8 mouse cellular contexts compared by ENCODE assay signal in the genomic region with DNA sequence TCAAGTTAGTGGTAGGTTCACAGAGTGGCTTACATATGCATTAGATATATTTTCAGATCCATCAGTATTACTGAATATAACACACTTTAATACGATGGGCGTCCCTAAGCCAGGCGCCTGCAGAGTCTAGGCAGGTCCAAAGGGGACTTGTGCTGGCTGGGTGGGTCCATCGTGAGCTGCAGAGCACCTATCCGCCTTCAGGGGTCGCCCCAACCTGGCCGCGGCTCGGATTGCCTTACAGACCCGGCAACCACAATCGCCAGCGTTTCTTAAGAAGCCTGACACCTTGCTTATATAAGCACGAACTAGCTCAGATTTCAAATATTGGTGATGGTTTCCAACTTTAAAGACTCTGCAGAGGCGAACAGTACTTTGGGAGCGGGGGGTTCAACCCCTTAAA.
A peak's percentile ranks its signal among the peaks of the same experiment; 100 is the strongest.
DNase-seq lines count a peak whose midpoint lies in the region; ATAC-seq and TF ChIP-seq lines count a peak whose summit lies in the region.

No protein-coding gene starts in this region.

- H3K4me3 ChIP-seq in layer of hippocampus, adult 2 months: no peak overlapping the region
- peak overlapping the region; percentile 23 for H3K4me3 ChIP-seq in embryonic facial prominence, embryonic 13.5 days
- H3K4me3 ChIP-seq in hindbrain, embryonic 13.5 days: no peak overlapping the region
- 0 out of 2 replicates have a peak overlapping the region, but pooled peaks have one; percentile 11 for H3K4me3 ChIP-seq in limb, embryonic 14.5 days (replicated peaks; ENCODE audit: low read length)
- H3K4me3 ChIP-seq in midbrain, embryonic 16.5 days (ENCODE audit: low read depth, low read length): no peak overlapping the region

- H3K36me3 ChIP-seq in embryonic facial prominence, embryonic 13.5 days: no peaks in the 10 kb centered on the region
- no peaks in the 10 kb centered on the region for H3K36me3 ChIP-seq in hindbrain, embryonic 13.5 days
- H3K36me3 ChIP-seq in limb, embryonic 14.5 days (ENCODE audit: control insufficient read depth, insufficient read depth, low read length): no peaks in the 10 kb centered on the region
- no peaks in the 10 kb centered on the region for H3K36me3 ChIP-seq in midbrain, embryonic 16.5 days (ENCODE audit: control insufficient read depth, insufficient read depth, low read length)

- H3K4me2 ChIP-seq in embryonic facial prominence, embryonic 13.5 days: peak overlapping the region; percentile 53
- H3K4me2 ChIP-seq in hindbrain, embryonic 13.5 days: peak overlapping the region; percentile 35
- peak overlapping the region; percentile 46 for H3K4me2 ChIP-seq in limb, embryonic 14.5 days (replicated peaks; ENCODE audit: low read depth, low read length, severe bottlenecking)
- H3K4me2 ChIP-seq in midbrain, embryonic 16.5 days (ENCODE audit: low read length): peak overlapping the region; percentile 38

- peaks cover 8% of the 10 kb centered on the region for H3K4me1 ChIP-seq in embryonic facial prominence, embryonic 13.5 days
- peaks cover 11% of the 10 kb centered on the region for H3K4me1 ChIP-seq in hindbrain, embryonic 13.5 days (replicated peaks)
- peaks cover 10% of the 10 kb centered on the region; the same call in 1 of the 2 replicates for H3K4me1 ChIP-seq in limb, embryonic 14.5 days (ENCODE audit: control insufficient read depth, insufficient read depth, low read length)
- H3K4me1 ChIP-seq in midbrain, embryonic 16.5 days (ENCODE audit: control insufficient read depth, insufficient read depth, low read length): no peaks in the 10 kb centered on the region

- H3K9ac ChIP-seq in embryonic facial prominence, embryonic 13.5 days: no peak overlapping the region
- H3K9ac ChIP-seq in hindbrain, embryonic 13.5 days: no peak overlapping the region
- H3K9ac ChIP-seq in limb, embryonic 14.5 days (ENCODE audit: low read depth, low read length, severe bottlenecking): no peak overlapping the region
- H3K9ac ChIP-seq in midbrain, embryonic 16.5 days (ENCODE audit: low read depth, low read length): no peak overlapping the region

- H3K27ac ChIP-seq in layer of hippocampus, adult 2 months: no peak overlapping the region
- H3K27ac ChIP-seq in embryonic facial prominence, embryonic 13.5 days: no peak overlapping the region
- no peak overlapping the region for H3K27ac ChIP-seq in hindbrain, embryonic 13.5 days
- H3K27ac ChIP-seq in limb, embryonic 14.5 days (replicated peaks; ENCODE audit: low read depth, low read length): no peak overlapping the region
- H3K27ac ChIP-seq in midbrain, embryonic 16.5 days (ENCODE audit: low read length): no peak overlapping the region

- no peaks in the 10 kb centered on the region for H3K9me3 ChIP-seq in embryonic facial prominence, embryonic 13.5 days
- no peaks in the 10 kb centered on the region for H3K9me3 ChIP-seq in hindbrain, embryonic 13.5 days
- no peaks in the 10 kb centered on the region for H3K9me3 ChIP-seq in limb, embryonic 14.5 days (ENCODE audit: control insufficient read depth, low read length)
- H3K9me3 ChIP-seq in midbrain, embryonic 16.5 days (replicated peaks; ENCODE audit: control insufficient read depth, low read length, poor library complexity, severe bottlenecking): no peaks in the 10 kb centered on the region

- no peaks in the 10 kb centered on the region for H3K27me3 ChIP-seq in embryonic facial prominence, embryonic 13.5 days
- no peaks in the 10 kb centered on the region for H3K27me3 ChIP-seq in hindbrain, embryonic 13.5 days
- no peaks in the 10 kb centered on the region for H3K27me3 ChIP-seq in limb, embryonic 14.5 days (ENCODE audit: control insufficient read depth, insufficient read depth, low read length)
- no peaks in the 10 kb centered on the region for H3K27me3 ChIP-seq in midbrain, embryonic 16.5 days (ENCODE audit: control insufficient read depth, insufficient read depth, low read depth, low read length)

- DNase-seq in layer of hippocampus, adult 2 months (ENCODE audit: low spot score in 2 of 2): no peak
- no peak for DNase-seq in layer of hippocampus, adult 11-12 months (ENCODE audit: low spot score)
- DNase-seq in limb, embryonic 14.5 days (ENCODE audit: low spot score): peak; percentile 40
- peak; percentile 70 for DNase-seq in testis, postnatal 10 days (ENCODE audit: low spot score)
- no peak for DNase-seq in cerebellum, adult 9-11 months

- no peak for TF ChIP-seq POLR2A in limb, embryonic 14.5 days (IDR thresholded peaks at IDR 0.05; ENCODE audit: borderline replicate concordance, extremely low read depth, insufficient read depth, insufficient read length)

- 21% methylated on average over 15 of the region's 15 CpGs for WGBS in embryonic facial prominence, embryonic 13.5 days
- WGBS in hindbrain, embryonic 13.5 days: 26% methylated on average over 15 of the region's 15 CpGs
- WGBS in limb, embryonic 14.5 days: 14% methylated on average over 15 of the region's 15 CpGs
- WGBS in midbrain, embryonic 16.5 days: 21% methylated on average over 15 of the region's 15 CpGs

- peak; percentile 65 for TF ChIP-seq CTCF in layer of hippocampus, adult 2 months (conservative IDR thresholded peaks at IDR 0.05)

- ATAC-seq in embryonic facial prominence, embryonic 13.5 days (ENCODE audit: insufficient number of reproducible peaks, insufficient read depth, low FRiP score, low TSS enrichment, low read depth): no peak
- ATAC-seq in hindbrain, embryonic 13.5 days (ENCODE audit: low FRiP score): no peak
- ATAC-seq in limb, embryonic 14.5 days (ENCODE audit: low FRiP score, low read depth): no peak; the same call in 1 of the 2 replicates
- ATAC-seq in midbrain, embryonic 16.5 days: no peak

Comparison
In these comparisons a context has a peak if more than half of its experiments do, and no peak if none do; other contexts are left out.
1. DNase-seq: peak in limb, embryonic 14.5 days (single experiment) and testis, postnatal 10 days (single experiment); none in layer of hippocampus, adult 2 months (0 of 2), layer of hippocampus, adult 11-12 months (single experiment) and cerebellum, adult 9-11 months (single experiment).
2. H3K4me3 ChIP-seq: peak in embryonic facial prominence, embryonic 13.5 days (single experiment) and limb, embryonic 14.5 days (single experiment); none in layer of hippocampus, adult 2 months (single experiment), hindbrain, embryonic 13.5 days (single experiment) and midbrain, embryonic 16.5 days (single experiment).
3. Peak in every context shown above with its lines, with median percentiles within 50 percentile points of each other: H3K4me2 ChIP-seq.